Mouse (Mus musculus) CD4-positive, CD25-positive, alpha-beta regulatory T cell, adult 9 weeks (primary cell): ENCODE measurements around the gene Wdr59. TPM values are rescaled to one million over a fixed set of nuclear protein-coding genes. Genes with fewer than 3 reads are reported as not detected.

Source experiments
- polyA plus RNA-seq: library from polyadenylated mRNA; unstranded; fragments of 100-300 nt; shearing (Covaris generic); gene quantifications from one replicate; pipeline ENCODE4 v1.2.1, GENCODE M21; 2017

The Wdr59 gene
- 7.6 TPM for polyA plus RNA-seq

GRCm38 (mm10) chr8:111521713-111522429 lies at the start of gene Wdr59:
Gene Wdr59 (minus strand): TSS chr8:111522092.

GRCm38 (mm10) chr8:111536031-111536977 lies 14.4 kb upstream of the Wdr59 start, which contains the start of gene Znrf1:
Gene Znrf1 (plus strand): TSS chr8:111536097.

Other genes with a start within 250 kb of the Wdr59 start
- 49.8 TPM for gene Rfwd3, start 221.9 kb downstream of the Wdr59 start, polyA plus RNA-seq
- gene Mlkl, start 183.9 kb downstream of the Wdr59 start, polyA plus RNA-seq = 4.2 TPM
- gene Fa2h, start 128.3 kb downstream of the Wdr59 start, polyA plus RNA-seq = not detected
- gene Znrf1, start 14.0 kb upstream of the Wdr59 start, polyA plus RNA-seq = 21.8 TPM
- gene Ldhd, start 108.3 kb upstream of the Wdr59 start, polyA plus RNA-seq = 2.6 TPM
- gene Zfp1, start 121.3 kb upstream of the Wdr59 start, polyA plus RNA-seq = 53.0 TPM
- gene Ctrb1, start 168.9 kb upstream of the Wdr59 start, polyA plus RNA-seq = not detected
- gene Bcar1, start 221.7 kb upstream of the Wdr59 start, polyA plus RNA-seq = 0.36 TPM